Mouse (Mus musculus) v-Abl transformed pro-B cells (cell line): ENCODE data around the gene Slc6a1.

ENCODE experiments used
- in situ Hi-C, 2 experiments: fragments of 400-800 bp; cut with MboI; formaldehyde crosslinking; loops; one replicate each; pipeline ENCODE4 v1.15.1; 2025; ENCODE audit not compliant: unreplicated experiment in 2 of 2

Slc6a1 gene

DNA sequence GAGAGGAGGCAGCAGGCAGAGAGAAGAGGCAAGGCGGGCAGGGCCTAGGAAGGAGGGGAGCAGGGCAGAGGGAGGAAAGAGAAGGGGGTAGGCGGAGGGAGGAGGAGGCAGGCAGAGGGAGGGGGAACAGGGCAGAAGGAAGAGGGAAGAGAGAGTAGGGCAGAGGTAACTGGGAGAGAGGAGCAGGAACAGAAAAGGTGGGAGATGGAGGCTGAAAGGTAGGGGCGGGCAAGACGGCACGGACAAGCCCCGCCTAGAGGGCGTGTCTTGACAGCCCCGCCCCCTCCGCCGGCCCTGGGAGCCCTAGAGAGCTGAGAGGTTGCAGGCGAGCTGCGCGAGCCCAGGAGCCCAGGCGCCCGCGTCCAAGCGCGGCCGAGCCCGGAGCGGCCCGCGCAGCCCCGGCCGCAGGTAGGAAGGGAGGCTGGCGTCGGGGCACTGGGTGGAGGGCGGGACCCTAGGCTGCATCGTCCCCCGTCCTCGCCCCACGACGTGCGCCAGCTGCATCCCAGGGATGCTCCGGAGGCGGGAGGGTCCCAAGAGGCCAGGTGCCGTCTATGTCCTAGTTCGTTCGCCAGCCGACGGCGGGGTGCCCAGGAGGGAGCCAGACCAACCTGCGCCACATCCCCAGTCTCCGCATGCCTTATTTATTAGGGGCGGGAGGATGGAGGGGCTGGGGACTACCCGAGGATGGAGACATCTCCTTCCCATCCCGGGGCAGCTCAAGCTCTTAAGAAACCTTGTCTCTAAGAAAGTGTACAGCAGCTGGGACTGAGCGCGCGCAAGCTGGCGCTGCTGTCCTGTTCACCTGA, at the start of gene Slc6a1:
Gene Slc6a1 (plus strand): TSS at position 167 of the 809 bp plus-strand sequence.
- in situ Hi-C loops, result no loop called here

DNA sequence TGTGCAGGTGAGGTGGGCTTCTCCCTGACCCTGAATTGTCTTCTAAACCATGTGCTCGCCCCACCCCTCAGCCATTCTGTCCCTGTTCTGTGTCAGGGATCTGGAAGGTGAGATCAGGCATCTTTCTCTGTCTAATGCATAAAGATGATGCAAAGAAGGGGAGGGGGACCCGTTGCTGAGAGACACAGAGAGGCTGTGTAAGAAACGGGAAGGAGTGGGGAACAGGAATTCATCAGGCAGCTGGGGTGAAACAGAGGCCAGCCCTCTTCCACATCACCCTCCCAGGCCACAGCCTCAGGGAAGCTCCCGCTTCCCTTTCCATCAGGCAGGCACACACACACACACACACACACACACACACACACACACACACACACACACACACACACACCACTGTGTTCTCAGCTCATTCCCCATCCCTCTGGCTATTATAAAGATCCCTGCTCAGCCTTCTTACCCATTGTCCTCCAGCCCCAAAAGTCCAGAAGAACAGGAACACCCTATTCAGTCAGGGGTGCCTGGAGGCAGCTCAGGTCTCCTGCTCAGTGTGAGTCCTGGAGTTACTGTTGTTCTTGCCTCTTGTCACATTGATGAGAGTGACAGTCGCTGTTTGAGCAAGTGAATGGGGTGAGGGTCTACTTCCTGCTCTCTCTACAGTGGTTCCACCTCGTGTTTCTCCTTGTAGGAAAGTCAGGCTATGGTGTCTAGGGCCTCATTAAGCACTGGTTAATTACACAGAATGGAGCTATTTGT, 43.4 kb upstream of the Slc6a1 start:
- in situ Hi-C loops, result no loop called here

DNA sequence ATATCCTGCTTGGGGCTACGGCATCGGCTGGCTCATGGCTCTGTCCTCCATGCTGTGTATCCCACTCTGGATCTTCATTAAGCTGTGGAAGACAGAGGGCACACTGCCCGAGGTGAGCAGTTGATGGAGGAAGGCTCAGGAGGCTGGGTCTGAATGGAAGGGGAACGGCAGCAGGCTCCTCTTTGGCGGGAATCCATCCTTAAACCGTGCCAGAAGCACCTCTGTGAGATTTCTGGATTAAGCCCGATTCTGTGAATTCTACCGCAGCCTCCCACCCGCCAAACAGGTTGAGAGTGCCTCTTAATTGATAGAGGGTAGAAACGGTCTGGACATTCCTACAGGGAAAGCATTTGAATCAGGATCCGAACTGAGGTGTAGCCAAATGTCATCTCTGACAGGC, 36.8 kb upstream of the Slc6a1 start:
- in situ Hi-C loops, result loop anchor here in 1 of 2 experiments (5.0 kb wide), 2 partner anchors 158 to 483 kb away; no protein-coding TSS in a partner anchor

DNA sequence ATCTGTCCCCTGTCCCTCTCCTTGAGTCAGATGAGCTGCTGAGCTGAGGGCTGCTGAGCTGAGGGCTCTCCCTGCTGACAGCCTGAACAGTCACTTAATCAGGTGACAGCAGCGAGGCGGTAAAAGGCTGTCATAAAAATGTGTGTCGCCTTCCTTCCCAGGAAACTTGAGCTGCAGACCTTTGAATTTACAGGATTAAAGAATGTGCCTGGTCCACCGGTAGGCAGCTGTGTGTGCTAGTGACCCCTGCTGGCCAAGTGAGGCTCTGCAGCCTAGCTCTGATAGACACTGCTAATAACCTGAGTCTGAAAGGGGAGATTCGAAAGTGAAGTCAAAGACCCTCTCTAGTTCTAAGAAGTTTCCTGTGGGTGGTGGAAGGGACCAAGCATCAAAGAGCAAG, 32.1 kb upstream of the Slc6a1 start:
- in situ Hi-C loops, result loop anchor here in 1 of 2 experiments (5.0 kb wide), 2 partner anchors 163 to 488 kb away; no protein-coding TSS in a partner anchor

DNA sequence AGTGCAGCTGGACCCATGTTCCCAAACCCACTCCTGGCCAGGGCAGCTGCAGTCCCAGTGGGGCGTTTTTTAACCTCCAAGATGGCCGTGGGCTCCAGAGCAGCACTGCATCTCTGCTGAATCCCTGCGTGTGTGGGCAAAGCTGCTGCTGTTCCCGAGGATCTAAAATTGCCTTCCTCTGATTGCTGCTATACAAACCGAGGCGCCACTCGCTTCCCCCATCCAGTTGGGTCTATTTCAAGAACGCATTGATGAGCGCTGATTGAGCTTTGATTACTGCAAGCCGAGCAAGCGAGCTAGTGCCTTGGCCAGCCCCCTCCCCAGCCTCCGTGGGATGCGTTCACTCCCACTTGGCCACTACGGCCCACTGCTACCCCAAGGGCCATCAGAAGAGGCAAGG, 27.5 kb upstream of the Slc6a1 start:
- in situ Hi-C loops, result loop anchor here in 1 of 2 experiments (5.0 kb wide), 2 partner anchors 168 to 493 kb away; no protein-coding TSS in a partner anchor

DNA sequence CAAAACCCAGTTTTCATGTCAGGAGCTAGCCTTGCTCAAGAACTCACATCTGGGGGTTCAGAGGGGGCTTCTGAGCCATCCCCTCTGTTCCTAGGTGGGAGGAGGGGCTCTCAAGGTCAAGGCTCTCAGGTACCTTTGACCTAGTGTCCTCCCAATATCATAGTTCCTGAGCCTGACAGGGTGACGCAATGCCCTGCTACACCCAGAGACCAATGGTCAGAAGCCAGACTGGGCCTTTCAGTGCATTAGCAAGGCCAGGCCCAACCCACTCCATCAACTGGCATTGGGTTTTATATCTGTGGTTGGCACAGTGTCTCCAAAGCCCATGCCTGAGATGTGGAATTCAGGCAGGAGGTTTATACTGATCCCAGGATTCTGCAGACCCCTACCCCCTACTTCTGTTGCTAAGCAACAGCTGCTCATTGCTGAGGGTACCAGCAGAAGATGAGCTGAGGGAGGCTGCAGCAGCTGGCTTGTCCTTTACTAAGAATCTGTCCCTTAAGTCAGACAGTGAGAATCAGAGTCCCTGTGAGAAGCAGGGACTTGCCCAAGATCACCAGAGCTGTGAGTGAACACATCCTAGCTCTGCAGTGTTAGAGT, 24.6 kb upstream of the Slc6a1 start:
- in situ Hi-C loops, result no loop called here

DNA sequence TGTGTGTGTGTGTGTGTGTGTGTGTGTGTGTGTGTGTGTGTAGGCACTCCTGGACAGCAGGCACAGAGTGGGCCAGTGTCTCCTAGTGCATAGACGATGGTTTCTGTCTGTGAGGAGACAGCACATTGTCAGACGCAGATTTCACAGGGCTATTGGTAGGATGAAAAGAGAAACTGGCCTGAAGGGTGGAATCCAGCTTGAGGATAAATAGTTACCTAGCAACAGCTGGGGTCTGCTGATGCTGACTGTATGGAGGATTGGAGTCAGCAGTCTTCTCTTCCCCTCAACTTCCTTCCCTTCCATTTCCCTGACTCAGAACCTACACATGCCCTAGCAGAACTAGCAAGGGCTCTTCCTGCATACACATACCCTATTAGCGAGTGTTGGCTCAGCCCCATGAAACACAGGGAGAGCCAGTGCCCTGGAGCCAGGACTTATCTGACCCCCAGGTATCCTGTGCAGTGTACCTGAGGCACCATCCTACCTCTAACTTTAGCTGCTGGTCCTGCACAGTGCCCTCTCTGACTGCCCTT, 23.7 kb upstream of the Slc6a1 start:
- in situ Hi-C loops, result no loop called here

DNA sequence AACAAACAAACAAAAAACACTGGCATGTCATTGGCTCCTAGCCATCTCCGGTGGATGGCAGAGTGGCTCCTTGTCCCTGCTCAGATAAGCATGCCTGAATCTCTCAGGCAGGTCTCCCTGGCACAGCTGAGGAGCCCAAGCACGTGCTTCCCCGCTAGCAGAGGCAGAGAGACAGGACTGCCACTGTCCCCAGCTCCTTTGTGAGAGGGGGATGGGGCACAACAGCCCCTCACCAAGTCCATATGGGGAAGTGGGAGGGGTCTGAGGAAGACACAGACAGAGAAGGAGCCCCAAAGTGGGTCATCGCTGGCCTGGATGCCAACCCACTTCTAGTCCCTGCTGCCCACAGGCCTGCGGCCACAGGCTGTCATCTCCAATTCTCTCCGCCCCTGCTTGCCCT, 20.8 kb upstream of the Slc6a1 start:
- in situ Hi-C loops, result no loop called here

DNA sequence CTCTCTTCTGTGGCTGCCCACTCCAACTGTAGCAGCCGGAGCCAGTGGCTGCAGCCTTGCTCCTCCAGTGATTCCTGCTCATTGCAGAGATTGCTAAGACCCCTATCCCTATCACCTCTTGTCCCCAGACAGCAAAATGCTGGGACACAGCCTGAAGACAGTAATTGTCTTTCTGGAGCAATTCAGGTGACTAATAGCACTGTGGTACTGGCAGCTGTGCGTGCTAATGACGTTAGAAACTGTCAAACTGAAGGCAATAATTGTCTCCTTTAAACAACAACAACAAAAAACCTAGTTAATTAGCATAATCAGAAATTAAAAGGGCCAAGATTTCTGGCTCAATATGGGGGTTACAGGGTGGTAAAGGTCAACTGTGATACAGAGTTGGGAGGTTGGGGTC, 18.4 kb upstream of the Slc6a1 start:
- in situ Hi-C loops, result no loop called here

DNA sequence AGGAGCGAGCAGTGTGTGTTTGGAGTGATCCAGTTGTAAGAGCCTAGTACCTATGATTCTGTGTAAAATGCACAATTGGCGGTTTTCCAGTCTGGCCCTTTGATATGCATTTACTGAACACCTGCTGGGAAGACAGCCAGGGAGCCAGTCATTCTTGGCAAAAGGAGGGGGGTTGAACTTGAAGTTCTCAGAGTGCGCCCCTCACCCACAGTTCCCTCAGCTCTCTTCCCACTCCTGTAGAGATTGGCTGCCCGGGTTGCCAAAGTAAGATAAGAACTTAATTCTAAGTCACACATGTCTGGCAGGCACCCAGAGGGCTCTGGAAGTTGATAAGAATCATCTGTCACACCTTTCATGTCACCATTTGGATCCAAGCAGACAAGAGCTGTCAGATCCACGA, 18.0 kb upstream of the Slc6a1 start:
- in situ Hi-C loops, result no loop called here

DNA sequence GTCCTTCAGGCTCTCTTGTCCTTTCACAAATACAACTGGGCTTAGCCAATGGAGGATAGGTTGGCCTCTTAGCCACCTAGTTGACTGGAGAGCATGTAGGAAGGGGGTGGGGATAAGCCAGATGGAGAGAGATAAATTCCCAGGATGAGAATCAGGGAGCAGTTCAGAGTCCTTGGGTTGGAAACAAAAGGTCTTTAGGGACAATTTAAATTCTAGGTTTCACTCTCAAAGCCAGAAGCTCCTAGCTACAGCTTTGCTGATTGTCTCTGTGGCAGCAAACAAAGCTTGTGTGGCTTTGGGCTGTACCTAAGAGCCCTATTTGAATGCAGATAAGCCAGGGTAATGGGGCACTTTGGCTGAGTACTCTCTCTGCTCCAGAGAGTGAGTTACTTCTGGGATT, 16.2 kb upstream of the Slc6a1 start:
- in situ Hi-C loops, result no loop called here

DNA sequence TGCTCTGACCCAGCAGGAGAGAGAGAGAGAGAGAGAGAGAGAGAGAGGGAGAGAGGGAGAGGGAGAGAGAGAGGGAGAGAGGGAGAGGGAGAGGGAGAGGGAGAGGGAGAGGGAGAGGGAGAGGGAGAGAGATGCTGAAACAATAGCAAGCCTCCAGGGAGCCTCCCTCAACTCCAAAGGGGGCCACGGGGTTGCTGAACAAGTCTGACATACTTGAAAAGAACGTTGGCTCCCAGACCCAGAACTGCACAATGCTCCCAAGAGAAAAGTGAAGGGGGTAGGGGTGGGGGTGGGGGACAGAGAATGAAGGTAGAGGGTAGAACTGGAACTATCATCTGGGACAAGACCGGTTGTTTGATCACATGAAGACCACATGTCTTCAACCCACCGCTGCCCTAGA, 14.5 kb upstream of the Slc6a1 start:
- in situ Hi-C loops, result no loop called here

DNA sequence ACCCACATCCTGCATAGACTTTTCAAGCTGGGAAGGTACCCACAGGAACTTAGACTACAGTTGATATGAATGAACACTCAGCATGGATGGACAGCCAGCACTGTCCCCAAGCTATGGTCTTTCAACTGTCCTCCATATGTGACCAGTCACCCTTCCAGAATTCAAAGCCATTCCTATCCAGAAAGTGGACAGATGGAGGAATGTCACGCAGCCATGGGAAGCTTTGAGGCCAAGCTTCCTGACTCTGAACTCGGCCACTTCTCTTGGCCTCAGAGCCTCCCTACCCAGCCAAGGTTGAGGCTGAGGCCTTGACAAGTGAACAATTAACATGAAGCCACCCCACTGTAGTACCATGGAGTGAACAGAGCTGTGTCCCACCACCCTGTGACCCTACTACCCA, 12.8 kb upstream of the Slc6a1 start:
- in situ Hi-C loops, result no loop called here

DNA sequence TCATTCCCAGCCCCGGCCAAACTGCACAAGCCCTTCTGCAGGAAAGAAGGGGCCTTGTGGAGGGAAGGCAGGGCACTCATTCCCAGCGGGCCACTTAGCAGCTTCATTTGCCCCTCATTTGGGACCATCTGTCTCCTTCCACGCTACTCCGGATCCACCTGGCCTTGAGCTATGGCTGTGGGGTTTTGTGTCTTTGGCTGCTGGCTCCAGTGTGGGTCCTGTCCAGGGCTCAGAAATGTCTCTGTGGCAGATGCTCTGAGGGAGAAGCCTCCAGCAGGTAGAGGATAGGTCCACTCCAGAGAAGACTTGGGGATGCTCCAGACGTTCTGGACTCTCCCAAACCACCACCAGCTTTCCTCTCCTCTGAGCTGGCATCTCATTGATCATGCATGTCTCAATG, 11.6 kb upstream of the Slc6a1 start:
- in situ Hi-C loops, result no loop called here

DNA sequence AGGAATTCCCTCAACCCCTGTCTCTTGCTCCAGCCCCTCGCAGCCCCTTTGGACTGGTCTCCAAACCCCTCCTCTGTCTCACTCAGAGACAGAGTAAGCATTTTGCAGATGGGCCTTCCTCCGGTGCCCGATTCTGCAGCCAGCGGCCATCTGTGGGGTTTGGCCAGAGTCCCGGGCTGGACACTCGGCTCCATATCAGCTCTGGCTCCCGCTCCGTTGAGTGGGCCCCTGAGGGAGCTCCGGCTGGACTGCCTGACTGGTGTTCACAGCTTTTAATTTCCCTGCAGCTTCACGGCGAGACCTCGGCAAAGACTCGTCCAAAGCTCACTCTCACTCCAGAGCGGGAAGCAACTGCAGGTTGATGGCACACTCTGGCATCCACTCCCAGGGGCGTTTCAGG, 10.2 kb upstream of the Slc6a1 start:
- in situ Hi-C loops, result no loop called here

DNA sequence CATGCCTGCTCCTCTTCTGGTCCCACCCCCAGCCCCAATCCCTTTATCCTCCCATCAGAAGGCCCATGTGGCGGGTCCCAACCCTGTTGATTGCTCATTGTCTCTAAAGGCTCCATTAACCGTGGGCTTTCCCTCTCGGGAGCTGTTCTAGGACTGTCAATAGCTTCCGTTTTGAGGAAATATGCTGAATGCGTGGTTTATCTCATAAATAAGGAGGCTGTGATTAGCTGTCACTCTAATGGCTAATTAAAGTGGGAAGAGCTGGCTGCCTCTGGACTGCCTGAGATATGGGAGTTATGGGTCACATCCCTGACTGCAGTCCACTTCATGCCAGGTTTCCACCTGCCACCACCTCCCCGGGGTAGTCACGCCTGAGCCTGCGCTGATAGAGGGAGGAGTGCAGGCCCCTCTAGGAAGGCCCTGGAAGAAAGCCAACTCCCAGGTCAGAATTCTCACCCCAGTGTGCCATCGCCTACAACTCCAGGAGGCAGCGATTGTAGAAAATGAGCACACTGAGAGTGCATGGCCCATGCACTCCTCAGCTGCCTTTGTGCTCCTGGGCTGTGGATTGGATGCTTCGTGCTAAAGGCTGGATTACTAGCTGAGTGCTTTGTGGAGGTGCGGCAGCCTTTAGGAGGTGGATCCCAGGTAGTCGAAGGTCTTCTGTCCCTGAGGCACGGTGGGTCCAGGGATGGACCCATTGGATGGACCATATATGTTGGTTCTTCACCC, 8.3 kb upstream of the Slc6a1 start:
- in situ Hi-C loops, result no loop called here

DNA sequence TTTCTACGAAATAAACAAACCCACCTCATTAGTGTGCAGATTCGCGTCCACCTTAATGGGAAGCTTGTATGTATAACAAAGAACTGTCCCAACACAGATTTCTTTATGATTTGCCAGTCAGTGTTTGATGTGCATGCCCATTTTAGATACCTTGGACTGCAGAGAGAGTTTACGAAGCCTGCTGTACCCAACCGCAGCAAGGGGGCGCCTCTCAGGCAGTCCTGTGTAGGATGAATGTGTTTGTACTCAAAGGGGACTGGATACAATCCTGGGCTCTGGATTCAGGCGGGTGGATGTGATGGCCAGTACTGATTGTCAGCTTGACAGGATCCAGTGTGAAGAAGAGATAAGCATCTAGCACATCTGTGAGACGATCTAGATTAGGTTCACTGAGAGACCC, 6.6 kb upstream of the Slc6a1 start:
- in situ Hi-C loops, result no loop called here

DNA sequence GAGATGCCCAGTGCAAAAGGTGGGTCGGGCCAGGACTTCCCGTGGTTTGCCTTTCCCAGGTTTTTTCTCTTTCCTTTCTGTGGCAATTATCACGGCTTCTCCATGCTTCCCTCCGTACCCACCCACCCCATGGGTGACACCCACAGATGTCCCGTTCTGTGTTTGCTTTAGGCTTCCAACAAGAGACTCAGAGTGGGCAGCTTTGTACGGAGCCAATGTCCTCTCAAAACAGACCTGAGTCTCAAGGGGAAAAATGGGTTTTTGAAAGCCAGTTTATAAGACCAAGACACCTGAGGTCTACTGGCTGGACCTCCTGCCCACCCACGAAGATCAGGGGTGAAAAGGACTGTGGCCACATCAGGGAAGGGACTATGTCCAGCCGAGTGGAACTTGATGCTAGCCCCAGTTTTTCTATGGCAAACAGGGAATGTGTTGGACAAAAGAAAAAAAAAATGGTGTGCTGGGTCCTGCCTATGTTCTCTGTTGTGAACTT, 889 bp downstream of the Slc6a1 start:
- in situ Hi-C loops, result no loop called here

DNA sequence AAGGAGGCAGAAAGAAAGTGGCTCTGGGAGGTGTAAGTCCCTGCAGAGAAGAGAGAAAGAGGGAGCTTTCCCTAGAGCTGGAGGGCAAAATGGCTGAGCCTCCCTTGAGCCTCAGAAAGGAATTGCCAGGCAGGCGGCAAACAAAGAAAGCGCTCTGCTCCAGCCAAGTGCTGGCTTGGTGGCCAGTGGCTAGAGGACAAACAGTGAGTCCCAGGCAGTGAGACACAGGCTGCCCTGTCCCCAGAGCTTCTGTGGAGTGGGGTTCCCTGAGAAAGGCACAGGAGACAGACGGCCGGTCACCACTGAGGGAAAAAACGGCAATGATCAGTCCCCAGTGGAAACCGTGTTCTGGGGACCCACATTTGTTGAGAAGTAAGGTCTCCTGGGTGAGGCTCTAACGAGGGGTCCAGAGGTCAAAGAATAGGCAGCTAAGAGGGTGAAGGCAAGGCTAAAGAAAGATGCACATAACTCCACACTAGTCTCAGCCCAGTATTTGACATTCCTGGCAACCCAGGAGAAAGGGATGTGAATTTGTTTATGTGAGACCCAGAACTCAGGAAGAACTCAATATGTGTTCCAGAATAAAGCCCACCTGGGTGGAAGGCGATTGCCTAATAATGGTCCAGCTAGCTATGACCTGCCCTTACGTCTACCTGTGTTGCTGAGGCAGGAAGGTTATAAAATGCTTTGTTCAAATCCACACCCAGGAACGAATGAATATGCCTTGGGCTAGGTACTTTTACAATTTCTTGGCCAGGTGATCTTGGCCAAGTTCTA, 1.7 kb downstream of the Slc6a1 start:
- in situ Hi-C loops, result no loop called here

DNA sequence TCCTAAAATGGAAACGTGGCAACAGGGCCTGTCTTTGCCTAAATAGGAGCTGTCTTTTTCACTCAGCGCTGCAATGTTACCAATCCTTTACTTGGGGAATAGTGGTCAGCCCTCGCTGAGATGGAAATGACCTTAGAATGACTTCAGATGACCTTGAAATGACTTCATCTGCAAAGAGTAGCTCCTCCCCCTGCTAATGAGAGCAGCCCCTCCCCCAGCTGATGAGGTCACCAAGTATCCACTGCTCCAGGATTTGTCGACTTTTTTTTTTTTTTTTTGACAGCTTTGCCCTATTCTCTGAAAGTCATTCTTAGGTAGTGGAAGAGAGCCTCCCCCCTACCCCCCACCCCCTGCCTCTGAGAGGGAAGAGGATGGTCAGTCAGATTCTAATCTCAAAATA, 3.0 kb downstream of the Slc6a1 start:
- in situ Hi-C loops, result no loop called here
